In the genomic region with DNA sequence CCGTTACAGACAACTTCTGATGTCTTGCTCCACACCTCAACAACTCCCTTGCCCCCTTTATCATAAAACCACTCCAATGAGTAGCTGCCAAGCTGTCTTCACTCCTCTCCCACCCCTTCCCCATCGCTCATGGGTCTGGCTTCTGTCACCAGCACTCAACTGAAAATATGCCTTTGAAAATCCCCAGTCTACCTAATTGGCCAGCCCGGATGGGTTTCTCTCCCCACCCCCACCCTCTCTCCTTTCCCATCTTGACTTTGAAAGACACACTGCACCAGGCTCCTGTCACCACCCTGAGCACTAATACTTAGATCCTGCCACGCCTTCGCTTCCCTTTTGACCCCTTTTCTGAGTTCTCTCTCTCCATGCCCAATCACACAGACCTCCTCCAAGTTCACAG, we compare ENCODE assay signal across 22 mouse cellular contexts.
A peak's percentile ranks its signal among the peaks of the same experiment; 100 is the strongest.
DNase-seq lines count a peak whose midpoint lies in the region; ATAC-seq and TF ChIP-seq lines count a peak whose summit lies in the region.
"Had no signal": no experiment of that assay in that cellular context is flagged by ENCODE, and none has a peak within 500 bp of the region (broad histone marks: within the 10 kb centered on the region; RNA-seq: fewer than 3 reads in every experiment).

No protein-coding gene starts in this region.

- no peak for TF ChIP-seq POLR2A in testis, adult 2 months (IDR thresholded peaks at IDR 0.05; ENCODE audit: control insufficient read depth, low read depth, low read length)

- 0 out of 2 replicates have a peak overlapping the region, but pooled peaks have one; percentile 11 for H3K4me2 ChIP-seq in heart, embryonic 15.5 days
- H3K4me2 ChIP-seq: kidney, embryonic 15.5 days; liver, embryonic 15.5 days; midbrain, embryonic 12.5 days; neural tube, embryonic 13.5 days had no signal

- H3K36me3 ChIP-seq in testis, adult 2 months (ENCODE audit: control insufficient read depth, insufficient read depth, low read length): no peaks in the 10 kb centered on the region
- H3K36me3 ChIP-seq in heart, embryonic 15.5 days: peaks cover 39% of the 10 kb centered on the region
- H3K36me3 ChIP-seq: midbrain, embryonic 12.5 days had no signal

- H3K9me3 ChIP-seq in heart, embryonic 15.5 days (replicated peaks): no peaks in the 10 kb centered on the region
- H3K9me3 ChIP-seq: forebrain, embryonic 10.5 days; hindbrain, embryonic 10.5 days; kidney, embryonic 15.5 days; liver, embryonic 15.5 days; midbrain, embryonic 12.5 days; neural tube, embryonic 13.5 days had no signal

- H3K4me3 ChIP-seq in gastrocnemius, adult 2 months: no peak overlapping the region
- H3K4me3 ChIP-seq in testis, adult 2 months (ENCODE audit: control insufficient read depth, low read depth, low read length): peak overlapping the region; percentile 4; the same call in 1 of the 2 replicates
- no peak overlapping the region for H3K4me3 ChIP-seq in heart, embryonic 15.5 days
- H3K4me3 ChIP-seq: forebrain, embryonic 10.5 days; hindbrain, embryonic 10.5 days; kidney, embryonic 15.5 days; liver, embryonic 15.5 days; midbrain, embryonic 12.5 days; neural tube, embryonic 13.5 days had no signal

- intact Hi-C loops in gastrocnemius, adult 2 months (cut with DNase I): no loop called here
- intact Hi-C loops in gastrocnemius, postnatal 14 days (cut with DNase I; ENCODE audit: low total_unique reads): no loop called here
- intact Hi-C loops in gastrocnemius, postnatal 36 days (cut with DNase I): no loop called here

- peak overlapping the region; percentile 90 for H3K27ac ChIP-seq in gastrocnemius, adult 2 months
- no peak overlapping the region for H3K27ac ChIP-seq in testis, adult 2 months (ENCODE audit: control insufficient read depth, insufficient read depth, low read depth, low read length)
- peak overlapping the region; percentile 80 for H3K27ac ChIP-seq in heart, embryonic 15.5 days
- H3K27ac ChIP-seq: forebrain, embryonic 10.5 days; hindbrain, embryonic 10.5 days; hindbrain, postnatal 0 days; kidney, embryonic 15.5 days; liver, embryonic 15.5 days; midbrain, embryonic 12.5 days; neural tube, embryonic 13.5 days had no signal

- 27% methylated on average over 5 of the region's 5 CpGs for WGBS in heart, embryonic 15.5 days

- DNase-seq in gastrocnemius, adult 2 months: no peak
- DNase-seq in gastrocnemius, postnatal 14 days: no peak
- no peak for DNase-seq in testis, postnatal 14 days (ENCODE audit: low spot score)
- no peak for DNase-seq in lung, postnatal 4 days
- no peak for DNase-seq in urinary bladder, postnatal 14 days (ENCODE audit: low spot score)
- no peak for DNase-seq in gastrocnemius, postnatal 36 days
- DNase-seq: adrenal gland, postnatal 36 days; cerebellum, adult 2 months; right cerebral cortex, adult 18-20 months; thymus, postnatal 25 days had no signal

- H3K27me3 ChIP-seq in testis, adult 2 months (ENCODE audit: control insufficient read depth, insufficient read depth, low read length): no peaks in the 10 kb centered on the region
- H3K27me3 ChIP-seq in heart, embryonic 15.5 days: no peaks in the 10 kb centered on the region
- H3K27me3 ChIP-seq: kidney, embryonic 15.5 days; liver, embryonic 15.5 days; midbrain, embryonic 12.5 days; neural tube, embryonic 13.5 days; Patski had no signal

- H3K9ac ChIP-seq in heart, embryonic 15.5 days: no peak overlapping the region
- H3K9ac ChIP-seq: kidney, embryonic 15.5 days; liver, embryonic 15.5 days; midbrain, embryonic 12.5 days; neural tube, embryonic 13.5 days had no signal

- TF ChIP-seq CTCF in gastrocnemius, adult 2 months (IDR thresholded peaks at IDR 0.05): no peak
- TF ChIP-seq CTCF in testis, adult 2 months (IDR thresholded peaks at IDR 0.05; ENCODE audit: control insufficient read depth, insufficient read depth, insufficient replicate concordance, low read depth, low read length): no peak

- peaks cover 12% of the 10 kb centered on the region for H3K4me1 ChIP-seq in testis, adult 2 months (ENCODE audit: control insufficient read depth, insufficient read depth, low read length)
- peaks cover 99% of the 10 kb centered on the region for H3K4me1 ChIP-seq in heart, embryonic 15.5 days (replicated peaks)
- H3K4me1 ChIP-seq: kidney, embryonic 15.5 days; liver, embryonic 15.5 days; midbrain, embryonic 12.5 days had no signal

- ATAC-seq in heart, embryonic 15.5 days (replicated peaks; ENCODE audit: insufficient number of reproducible peaks, insufficient read depth, low FRiP score, low read depth): peak; percentile 79
- ATAC-seq: hindbrain, postnatal 0 days; intestine, postnatal 0 days; lung, postnatal 0 days; Patski had no signal
